Mouse (Mus musculus) kidney, adult 2 months (tissue): Measurements from ENCODE around the gene Ssr3.

Experiments
- CTCF ChIP-seq: fragments of 200-500 bp; conservative IDR thresholded peaks from 2 replicates; pipeline ENCODE4 v1.5.1; 2011; ENCODE audit warnings: low read depth, mild to moderate bottlenecking, control low read depth, low read length, moderate library complexity, mixed read lengths; ENCODE audit not compliant: insufficient read depth, insufficient read length
- POLR2A ChIP-seq: fragments of 200-500 bp; IDR thresholded peaks from one replicate; pipeline ENCODE4 v1.6.1; 2011; ENCODE audit warnings: low read depth, low read length, control low read depth

DNA sequence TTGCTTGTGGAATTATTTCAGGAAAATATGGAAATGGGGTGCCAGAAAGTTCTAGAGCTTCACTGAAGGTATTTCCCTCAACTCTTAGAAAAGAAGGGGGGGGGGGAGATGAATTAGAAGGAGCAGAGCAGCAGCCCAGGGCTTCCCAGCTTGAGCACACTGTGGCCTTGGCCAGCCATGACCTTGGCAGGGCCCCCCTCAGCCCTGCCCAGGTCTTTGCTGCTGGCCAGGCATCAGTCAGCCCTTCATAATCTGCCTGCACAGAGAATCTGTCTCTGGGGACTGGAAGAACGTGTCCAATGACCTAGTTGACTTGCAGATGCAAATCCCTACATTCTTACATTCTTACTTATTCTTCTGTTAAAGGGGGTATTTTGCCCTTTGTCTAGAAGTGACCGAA lies 34.1 kb downstream of the Ssr3 start:
- no peak for TF ChIP-seq POLR2A
- TF ChIP-seq CTCF = no peak
